Mouse (Mus musculus): ENCODE results near the gene Gm17545.

- no peak for TF ChIP-seq CTCF (IDR thresholded peaks at IDR 0.05; ENCODE audit: low read depth, low read length)
- no peak for TF ChIP-seq POLR2A (IDR thresholded peaks at IDR 0.05; ENCODE audit: borderline replicate concordance, low read depth, low read length)
Measured at GRCm38 (mm10) chr9:22428028-22428665, 25.9 kb upstream of the Gm17545 start.

Data from bone marrow macrophage, adult 2 months (primary cell).